Mouse (Mus musculus): Measurements from ENCODE around the gene Add3. TPM values are rescaled to one million over a fixed set of nuclear protein-coding genes. Genes with fewer than 3 reads are reported as not detected.

Add3 gene
- polyA plus RNA-seq, 1 experiment from 2014 or later: 120 TPM

- ATAC-seq (replicated peaks; ENCODE audit: low FRiP score, low TSS enrichment, low read depth): no peak
- no peaks in the 10 kb centered on the region for H3K4me1 ChIP-seq (replicated peaks; ENCODE audit: control insufficient read depth, insufficient read depth, low read length)
- H3K4me3 ChIP-seq (ENCODE audit: low read depth, low read length): no peak overlapping the region
- H3K36me3 ChIP-seq (ENCODE audit: control insufficient read depth, insufficient read depth, low read length): no peaks in the 10 kb centered on the region
- DNase-seq (ENCODE audit: low spot score): no peak
- no peak overlapping the region for H3K27ac ChIP-seq (ENCODE audit: low read depth)
- H3K9me3 ChIP-seq (ENCODE audit: control insufficient read depth, low read length): no peaks in the 10 kb centered on the region
- no peak overlapping the region for H3K4me2 ChIP-seq (ENCODE audit: low read length)
- no peaks in the 10 kb centered on the region for H3K27me3 ChIP-seq (replicated peaks; ENCODE audit: control insufficient read depth, insufficient read depth, low read length)
- 100% methylated on average over 1 of the region's 1 CpGs for WGBS
- no peak overlapping the region for H3K9ac ChIP-seq (ENCODE audit: low read length)
These were observed 61.9 kb downstream of the Add3 start for GRCm38 (mm10) chr19:53202116-53202515.

GRCm38 (mm10) chr19:53206986-53207385 lies 66.7 kb downstream of the Add3 start:
- H3K4me3 ChIP-seq (ENCODE audit: low read depth, low read length): no peak overlapping the region
- ATAC-seq (replicated peaks; ENCODE audit: low FRiP score, low TSS enrichment, low read depth): no peak
- no peak overlapping the region for H3K9ac ChIP-seq (ENCODE audit: low read length)
- no peaks in the 10 kb centered on the region for H3K27me3 ChIP-seq (replicated peaks; ENCODE audit: control insufficient read depth, insufficient read depth, low read length)
- H3K4me1 ChIP-seq (replicated peaks; ENCODE audit: control insufficient read depth, insufficient read depth, low read length): peaks cover 13% of the 10 kb centered on the region; the same call in 1 of the 2 replicates
- no peaks in the 10 kb centered on the region for H3K9me3 ChIP-seq (ENCODE audit: control insufficient read depth, low read length)
- no peak overlapping the region for H3K4me2 ChIP-seq (ENCODE audit: low read length)
- no peaks in the 10 kb centered on the region for H3K36me3 ChIP-seq (ENCODE audit: control insufficient read depth, insufficient read depth, low read length)
- H3K27ac ChIP-seq (ENCODE audit: low read depth): no peak overlapping the region
- 93% methylated on average over 2 of the region's 2 CpGs for WGBS
- DNase-seq (ENCODE audit: low spot score): no peak

- ATAC-seq (replicated peaks; ENCODE audit: low FRiP score, low TSS enrichment, low read depth): peak; percentile 57; the same call in 1 of the 2 replicates
- no peaks in the 10 kb centered on the region for H3K36me3 ChIP-seq (ENCODE audit: control insufficient read depth, insufficient read depth, low read length)
- H3K4me2 ChIP-seq (ENCODE audit: low read length): no peak overlapping the region
- H3K4me3 ChIP-seq (ENCODE audit: low read depth, low read length): no peak overlapping the region
- H3K9ac ChIP-seq (ENCODE audit: low read length): no peak overlapping the region
- DNase-seq (ENCODE audit: low spot score): no peak
- no peaks in the 10 kb centered on the region for H3K27me3 ChIP-seq (replicated peaks; ENCODE audit: control insufficient read depth, insufficient read depth, low read length)
- H3K9me3 ChIP-seq (ENCODE audit: control insufficient read depth, low read length): no peaks in the 10 kb centered on the region
- no peak overlapping the region for H3K27ac ChIP-seq (ENCODE audit: low read depth)
- H3K4me1 ChIP-seq (replicated peaks; ENCODE audit: control insufficient read depth, insufficient read depth, low read length): peaks cover 13% of the 10 kb centered on the region; the same call in 1 of the 2 replicates
- 68% methylated on average over 7 of the region's 7 CpGs for WGBS
These were observed 68.6 kb downstream of the Add3 start for GRCm38 (mm10) chr19:53208830-53209229.

- Histone ChIP-seq H3K27me3 (replicated peaks; ENCODE audit: control insufficient read depth, insufficient read depth, low read length) (no peaks in the 10 kb centered on the region), H3K9me3 (ENCODE audit: control insufficient read depth, low read length) (no peaks in the 10 kb centered on the region), H3K4me3 (ENCODE audit: low read depth, low read length) (no peak overlapping the region), H3K4me2 (ENCODE audit: low read length) (no peak overlapping the region), H3K36me3 (ENCODE audit: control insufficient read depth, insufficient read depth, low read length) (no peaks in the 10 kb centered on the region), H3K27ac (ENCODE audit: low read depth) (no peak overlapping the region), H3K9ac (ENCODE audit: low read length) (no peak overlapping the region), H3K4me1 (replicated peaks; ENCODE audit: control insufficient read depth, insufficient read depth, low read length) (peaks cover 13% of the 10 kb centered on the region; the same call in 1 of the 2 replicates)
- 65% methylated on average over 2 of the region's 2 CpGs for WGBS
- no peak for DNase-seq (ENCODE audit: low spot score)
- ATAC-seq (replicated peaks; ENCODE audit: low FRiP score, low TSS enrichment, low read depth): no peak
These were observed 70.0 kb downstream of the Add3 start for GRCm38 (mm10) chr19:53210251-53210650.

GRCm38 (mm10) chr19:53215352-53215751 lies 75.1 kb downstream of the Add3 start:
- no peaks in the 10 kb centered on the region for H3K9me3 ChIP-seq (ENCODE audit: control insufficient read depth, low read length)
- H3K4me2 ChIP-seq (ENCODE audit: low read length): no peak overlapping the region
- peaks cover 19% of the 10 kb centered on the region for H3K36me3 ChIP-seq (ENCODE audit: control insufficient read depth, insufficient read depth, low read length)
- DNase-seq (ENCODE audit: low spot score): no peak
- H3K9ac ChIP-seq (ENCODE audit: low read length): no peak overlapping the region
- H3K4me1 ChIP-seq (replicated peaks; ENCODE audit: control insufficient read depth, insufficient read depth, low read length): peaks cover 7% of the 10 kb centered on the region; the same call in 1 of the 2 replicates
- ATAC-seq (replicated peaks; ENCODE audit: low FRiP score, low TSS enrichment, low read depth): no peak
- 84% methylated on average over 2 of the region's 2 CpGs for WGBS
- H3K27me3 ChIP-seq (replicated peaks; ENCODE audit: control insufficient read depth, insufficient read depth, low read length): no peaks in the 10 kb centered on the region
- no peak overlapping the region for H3K4me3 ChIP-seq (ENCODE audit: low read depth, low read length)
- no peak overlapping the region for H3K27ac ChIP-seq (ENCODE audit: low read depth)

GRCm38 (mm10) chr19:53216761-53217538 lies 76.7 kb downstream of the Add3 start:
- no peaks in the 10 kb centered on the region for H3K9me3 ChIP-seq (ENCODE audit: control insufficient read depth, low read length)
- H3K36me3 ChIP-seq (ENCODE audit: control insufficient read depth, insufficient read depth, low read length): peaks cover 29% of the 10 kb centered on the region
- 88% methylated on average over 18 of the region's 18 CpGs for WGBS
- no peaks in the 10 kb centered on the region for H3K4me1 ChIP-seq (replicated peaks; ENCODE audit: control insufficient read depth, insufficient read depth, low read length)
- ATAC-seq (replicated peaks; ENCODE audit: low FRiP score, low TSS enrichment, low read depth) (no peak), DNase-seq (ENCODE audit: low spot score) (no peak)
- no peak overlapping the region for H3K27ac ChIP-seq (ENCODE audit: low read depth)
- no peak overlapping the region for H3K4me2 ChIP-seq (ENCODE audit: low read length)
- no peak overlapping the region for H3K9ac ChIP-seq (ENCODE audit: low read length)
- H3K4me3 ChIP-seq (ENCODE audit: low read depth, low read length): no peak overlapping the region
- H3K27me3 ChIP-seq (replicated peaks; ENCODE audit: control insufficient read depth, insufficient read depth, low read length): no peaks in the 10 kb centered on the region

GRCm38 (mm10) chr19:53217837-53218236 lies 77.6 kb downstream of the Add3 start:
- DNase-seq (ENCODE audit: low spot score): no peak
- Histone ChIP-seq H3K9me3 (ENCODE audit: control insufficient read depth, low read length) (no peaks in the 10 kb centered on the region), H3K4me1 (replicated peaks; ENCODE audit: control insufficient read depth, insufficient read depth, low read length) (no peaks in the 10 kb centered on the region), H3K4me2 (ENCODE audit: low read length) (no peak overlapping the region), H3K36me3 (ENCODE audit: control insufficient read depth, insufficient read depth, low read length) (peaks cover 29% of the 10 kb centered on the region), H3K4me3 (ENCODE audit: low read depth, low read length) (no peak overlapping the region), H3K27me3 (replicated peaks; ENCODE audit: control insufficient read depth, insufficient read depth, low read length) (no peaks in the 10 kb centered on the region), H3K9ac (ENCODE audit: low read length) (no peak overlapping the region), H3K27ac (ENCODE audit: low read depth) (no peak overlapping the region)
- 93% methylated on average over 8 of the region's 8 CpGs for WGBS
- ATAC-seq (replicated peaks; ENCODE audit: low FRiP score, low TSS enrichment, low read depth): no peak

- ATAC-seq (replicated peaks; ENCODE audit: low FRiP score, low TSS enrichment, low read depth) (no peak), DNase-seq (ENCODE audit: low spot score) (no peak)
- 75% methylated on average over 3 of the region's 3 CpGs for WGBS
- Histone ChIP-seq H3K4me3 (ENCODE audit: low read depth, low read length) (no peak overlapping the region), H3K9me3 (ENCODE audit: control insufficient read depth, low read length) (no peaks in the 10 kb centered on the region), H3K27me3 (replicated peaks; ENCODE audit: control insufficient read depth, insufficient read depth, low read length) (no peaks in the 10 kb centered on the region), H3K4me1 (replicated peaks; ENCODE audit: control insufficient read depth, insufficient read depth, low read length) (no peaks in the 10 kb centered on the region), H3K27ac (ENCODE audit: low read depth) (no peak overlapping the region), H3K4me2 (ENCODE audit: low read length) (no peak overlapping the region), H3K36me3 (ENCODE audit: control insufficient read depth, insufficient read depth, low read length) (peaks cover 29% of the 10 kb centered on the region), H3K9ac (ENCODE audit: low read length) (no peak overlapping the region)
These were observed 79.1 kb downstream of the Add3 start for GRCm38 (mm10) chr19:53219305-53219704.

- Histone ChIP-seq H3K27ac (ENCODE audit: low read depth) (no peak overlapping the region), H3K27me3 (replicated peaks; ENCODE audit: control insufficient read depth, insufficient read depth, low read length) (no peaks in the 10 kb centered on the region), H3K4me3 (ENCODE audit: low read depth, low read length) (no peak overlapping the region), H3K4me2 (ENCODE audit: low read length) (no peak overlapping the region), H3K4me1 (replicated peaks; ENCODE audit: control insufficient read depth, insufficient read depth, low read length) (no peaks in the 10 kb centered on the region), H3K9ac (ENCODE audit: low read length) (no peak overlapping the region), H3K9me3 (ENCODE audit: control insufficient read depth, low read length) (no peaks in the 10 kb centered on the region), H3K36me3 (ENCODE audit: control insufficient read depth, insufficient read depth, low read length) (peaks cover 29% of the 10 kb centered on the region)
- ATAC-seq (replicated peaks; ENCODE audit: low FRiP score, low TSS enrichment, low read depth): no peak
- DNase-seq (ENCODE audit: low spot score): no peak
- 92% methylated on average over 3 of the region's 3 CpGs for WGBS
These were observed 80.9 kb downstream of the Add3 start for GRCm38 (mm10) chr19:53221186-53221585.
